Mouse (Mus musculus) adrenal gland, postnatal 4 days (tissue): ENCODE measurements around the gene Mcm5. TPM values are rescaled to one million over a fixed set of nuclear protein-coding genes. Genes with fewer than 3 reads are reported as not detected.

Experiments
- DNase-seq, 2 experiments: peaks; one replicate each; pipeline ENCODE4 v3.0.0; 2021 to 2022; ENCODE audit warnings: low spot score in 2 of 2, mixed read lengths in 2 of 2
- total RNA-seq, 2 experiments: library from RNA; stranded (reverse); gene quantifications; 2 replicates each; pipeline ENCODE4 v1.2.3; 2021

Gene Mcm5
- total RNA-seq, 2 experiments from 2014 or later: 49.7 to 62.0 TPM

DNA sequence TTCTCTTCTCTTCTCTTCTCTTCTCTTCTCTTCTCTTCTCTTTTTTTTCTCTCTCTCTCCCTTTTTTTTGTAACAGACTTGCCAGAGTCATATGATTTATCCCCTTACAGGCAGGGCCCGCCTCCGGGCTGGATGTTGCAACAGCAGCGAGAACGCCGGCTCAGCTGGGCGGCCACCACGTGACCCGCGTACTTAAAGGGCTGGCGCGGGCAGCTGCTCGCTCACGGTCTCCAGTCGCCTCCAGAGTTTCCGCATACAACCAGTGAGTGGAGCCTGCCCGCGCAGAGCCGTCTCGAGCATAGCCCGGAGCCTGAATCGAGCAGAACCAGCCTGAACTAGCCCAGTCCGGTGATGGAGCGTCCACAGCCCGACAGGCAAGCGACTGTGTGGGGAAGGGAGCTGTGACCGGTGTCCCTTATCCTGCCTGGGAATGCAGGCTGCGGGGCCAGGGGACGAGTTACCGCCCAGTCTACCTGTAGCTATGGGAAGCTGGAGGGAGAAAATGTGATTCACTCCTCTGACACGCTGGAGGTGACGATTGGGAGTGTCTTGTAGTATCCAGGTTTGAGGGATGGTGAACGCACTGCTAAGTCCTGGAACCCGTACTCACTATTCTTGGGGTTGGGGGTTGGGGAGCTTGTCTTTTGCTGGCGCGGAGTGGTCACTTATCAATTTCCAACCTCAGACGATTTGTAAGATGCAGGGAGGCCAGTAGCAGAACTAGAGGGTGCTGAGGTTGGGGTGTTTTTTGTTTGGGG lies 15.8 kb upstream of the Mcm5 start, which contains the start of gene Hmox1:
TSS of gene Hmox1 (plus strand) at position 223 of the 758 bp plus-strand sequence.
- DNase-seq: peak; percentile 73 to 83

DNA sequence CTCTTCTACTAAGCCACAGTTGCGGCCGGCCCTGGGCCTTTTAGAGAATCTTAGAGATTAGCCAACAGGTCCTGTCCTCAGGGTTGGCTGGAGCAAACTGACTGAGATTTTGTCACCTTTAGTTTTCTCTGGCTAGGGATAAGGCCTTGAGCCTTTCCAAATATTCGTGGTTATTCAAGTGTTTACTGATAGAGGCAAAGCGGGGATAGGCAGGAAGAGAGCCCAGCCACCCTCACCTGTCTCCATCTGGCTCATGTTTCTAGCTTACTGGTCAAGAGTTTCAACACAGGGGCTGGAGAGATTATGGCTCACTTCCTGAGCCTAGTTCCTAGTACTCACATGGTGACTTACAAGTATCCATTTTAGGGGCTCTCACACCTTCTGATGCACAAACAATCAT lies 6.4 kb upstream of the Mcm5 start:
- DNase-seq: no peak

DNA sequence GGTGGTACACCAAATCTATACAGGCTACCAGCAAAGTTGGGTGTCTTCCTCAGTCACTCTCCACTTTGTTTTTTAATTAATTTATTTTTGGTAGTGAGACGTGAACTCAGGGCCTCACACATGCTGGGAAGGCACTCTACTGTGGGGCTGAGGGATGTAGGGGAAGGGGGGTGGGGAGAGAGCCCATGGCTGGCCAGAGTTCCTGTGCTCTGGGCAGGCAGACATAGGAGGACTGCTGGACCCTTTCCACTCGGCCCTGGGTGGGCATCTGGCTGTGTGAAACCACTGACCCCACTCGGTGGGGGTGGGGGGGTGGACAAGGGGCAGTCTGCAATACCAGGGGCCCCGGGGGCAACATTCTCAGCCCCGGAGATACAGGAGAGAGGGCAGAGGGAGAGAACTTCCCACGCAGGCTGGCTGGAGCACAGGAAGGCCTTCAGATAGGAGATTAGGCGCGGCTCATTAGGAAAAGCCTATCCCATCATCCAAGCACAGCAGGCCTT lies 5.9 kb upstream of the Mcm5 start:
- DNase-seq: no peak

DNA sequence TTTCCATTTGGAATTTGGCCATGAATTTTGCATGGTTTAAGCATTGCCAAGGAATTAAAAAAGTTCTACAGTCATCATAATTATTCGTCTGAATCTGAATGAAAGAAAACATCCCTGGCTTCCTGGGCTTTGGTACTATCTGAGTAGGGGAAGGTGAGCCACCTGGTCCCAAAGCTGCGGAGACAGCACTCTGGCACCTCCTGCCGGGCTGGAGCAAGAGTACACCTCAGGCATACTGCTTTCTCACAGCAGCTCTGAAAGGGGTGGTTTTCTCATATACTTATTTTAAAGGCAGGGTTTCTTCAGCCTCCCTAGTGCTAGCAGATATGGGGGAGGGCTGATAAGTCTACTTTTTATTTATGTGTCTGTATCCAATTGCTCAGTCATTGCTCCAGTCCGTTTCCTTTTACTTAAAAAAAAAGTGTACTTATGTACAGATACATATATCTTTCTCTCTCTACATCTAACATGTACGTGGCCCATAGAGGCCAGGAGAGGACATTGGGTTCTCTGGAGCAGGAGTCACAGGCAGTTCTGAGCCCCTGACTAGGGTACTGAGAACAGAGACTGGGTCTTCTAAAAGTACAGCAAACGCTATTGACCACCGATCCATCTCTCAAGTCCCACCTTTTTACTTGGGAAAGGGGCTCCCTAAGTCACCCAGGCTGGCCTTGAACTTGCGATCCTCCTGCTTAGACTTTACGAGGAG lies 688 bp upstream of the Mcm5 start:
- peak; percentile 48 to 52 for DNase-seq

DNA sequence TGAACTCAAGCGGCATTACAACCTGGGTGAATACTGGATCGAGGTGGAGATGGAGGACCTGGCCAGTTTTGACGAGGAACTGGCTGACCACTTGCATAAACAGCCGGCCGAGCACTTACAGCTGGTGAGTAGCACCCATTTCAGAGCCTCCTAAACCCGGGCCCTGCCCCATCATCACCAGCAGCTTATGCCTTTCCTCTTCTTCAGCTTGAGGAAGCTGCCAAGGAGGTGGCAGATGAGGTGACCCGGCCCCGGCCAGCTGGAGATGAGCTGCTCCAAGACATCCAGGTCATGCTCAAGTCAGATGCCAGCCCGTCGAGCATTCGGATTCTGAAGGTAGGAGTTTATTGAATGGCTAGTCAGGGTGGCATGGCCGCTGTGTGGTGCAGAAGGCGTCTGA lies 724 bp downstream of the Mcm5 start:
- no peak for DNase-seq

DNA sequence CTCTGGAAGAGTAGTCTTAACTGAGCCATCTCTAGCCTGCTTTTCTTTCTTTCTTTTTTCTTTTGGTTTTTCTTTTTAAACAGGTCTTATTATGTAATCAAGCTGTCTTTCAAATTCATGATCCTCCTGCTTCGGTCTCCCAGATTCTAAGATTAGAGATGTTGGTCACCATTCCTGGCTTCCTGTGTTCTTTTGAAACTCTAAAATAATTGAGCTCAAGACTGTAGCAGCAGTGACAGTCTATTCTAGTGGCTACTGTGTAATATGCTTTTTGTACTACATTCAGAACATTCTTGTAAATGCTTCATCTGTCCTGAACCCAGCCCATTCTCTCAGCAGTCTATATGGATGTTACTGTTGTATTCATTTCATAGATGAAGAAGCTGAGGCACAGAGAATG lies 9.1 kb downstream of the Mcm5 start:
- DNase-seq: no peak

DNA sequence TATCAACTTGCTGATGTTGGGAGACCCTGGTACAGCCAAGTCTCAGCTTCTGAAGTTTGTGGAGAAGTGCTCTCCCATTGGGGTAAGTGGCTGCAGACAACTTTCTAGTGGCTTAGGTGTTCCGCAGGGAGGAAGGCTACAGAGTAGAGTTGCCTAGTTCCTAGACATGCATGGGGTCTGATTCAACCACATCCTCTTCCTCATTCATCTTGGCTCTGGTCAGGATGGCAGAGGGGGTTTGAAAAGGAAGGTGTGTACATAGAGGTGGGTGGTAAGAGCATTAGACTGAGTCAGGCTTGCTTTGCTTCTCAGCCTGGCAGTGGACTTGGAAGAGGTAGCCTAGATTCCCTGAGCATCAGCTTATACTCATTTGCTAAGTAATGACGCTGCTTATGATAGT lies 9.9 kb downstream of the Mcm5 start:
- DNase-seq: no peak

DNA sequence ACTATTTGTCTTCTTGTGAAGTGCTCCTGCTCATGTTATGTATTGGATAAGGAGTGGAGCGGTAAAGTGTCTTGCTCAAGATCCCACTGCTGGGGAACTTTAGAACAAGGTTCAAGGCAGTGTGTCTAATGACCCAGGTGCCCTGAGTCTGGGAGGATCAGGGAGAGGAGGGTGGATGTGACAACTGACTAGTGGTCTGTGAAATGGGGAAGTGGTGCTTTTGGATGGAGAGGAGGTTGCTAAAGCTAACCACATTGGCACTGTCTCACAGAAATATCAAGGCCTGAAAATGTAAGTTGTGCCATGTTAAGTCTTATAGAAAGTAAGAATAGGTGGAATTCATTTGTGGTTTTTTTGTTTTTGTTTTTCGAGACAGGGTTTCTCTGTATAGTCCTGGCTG lies 10.4 kb downstream of the Mcm5 start:
- DNase-seq: no peak

DNA sequence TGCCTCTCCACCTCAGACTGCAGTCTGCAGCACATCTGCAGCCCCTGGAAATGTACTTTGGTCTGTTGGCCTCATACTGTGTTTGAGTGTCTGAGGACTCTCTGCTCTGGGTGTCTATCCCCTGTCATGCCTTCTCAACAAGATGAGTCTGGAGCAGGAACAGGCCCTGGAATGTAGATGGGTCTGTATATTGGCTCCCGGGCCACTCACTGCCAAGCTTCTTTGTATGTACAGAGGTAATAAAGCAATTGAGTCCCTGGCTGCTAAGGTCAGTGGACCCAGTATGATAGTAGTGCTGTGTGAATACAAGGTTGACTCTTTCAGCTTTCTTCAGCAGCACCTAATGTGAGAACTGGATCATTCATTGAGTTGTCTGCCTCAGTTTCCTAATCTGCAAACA lies 18.0 kb downstream of the Mcm5 start:
- no peak for DNase-seq

DNA sequence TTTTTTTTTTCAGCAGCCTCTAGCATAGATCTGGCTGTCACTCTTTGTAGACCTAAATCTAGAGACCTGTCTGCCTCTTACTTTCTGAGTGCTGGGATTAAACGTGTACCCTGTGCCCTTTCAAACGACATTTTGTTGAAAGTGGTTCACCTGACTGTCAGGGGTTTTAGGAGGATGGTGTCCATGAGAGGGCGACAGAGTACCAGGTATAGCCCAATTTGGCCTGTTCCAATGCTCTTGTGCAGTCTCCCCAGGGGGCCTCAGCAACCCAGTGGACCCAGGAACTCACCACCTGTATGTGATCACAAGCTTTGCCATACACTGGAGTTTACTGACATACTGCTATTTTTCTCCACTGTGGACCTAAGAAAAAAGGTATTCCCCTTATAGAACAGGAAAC lies 23.1 kb downstream of the Mcm5 start:
- peak in 1 of 2 experiments; percentile 22 for DNase-seq

DNA sequence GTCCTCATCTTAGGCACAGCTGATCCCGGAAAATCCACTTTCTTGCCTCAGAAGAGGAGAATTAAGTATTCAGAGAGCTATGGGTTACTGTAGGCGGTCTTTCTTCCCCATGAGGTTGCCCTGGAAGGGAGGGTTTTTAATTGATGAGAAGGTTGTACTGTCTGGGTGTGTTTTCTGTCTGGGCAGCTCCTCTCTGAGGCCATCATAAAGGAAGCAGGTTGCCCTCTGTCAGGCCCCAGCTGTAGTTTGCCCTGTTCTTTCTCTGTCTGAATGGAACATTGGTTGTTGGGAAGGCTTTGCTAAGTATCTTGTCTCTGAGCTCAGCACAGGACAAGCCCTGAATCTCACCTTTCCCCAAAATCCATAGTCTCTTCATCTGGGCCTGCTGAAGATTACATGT lies 24.0 kb downstream of the Mcm5 start:
- no peak for DNase-seq

DNA sequence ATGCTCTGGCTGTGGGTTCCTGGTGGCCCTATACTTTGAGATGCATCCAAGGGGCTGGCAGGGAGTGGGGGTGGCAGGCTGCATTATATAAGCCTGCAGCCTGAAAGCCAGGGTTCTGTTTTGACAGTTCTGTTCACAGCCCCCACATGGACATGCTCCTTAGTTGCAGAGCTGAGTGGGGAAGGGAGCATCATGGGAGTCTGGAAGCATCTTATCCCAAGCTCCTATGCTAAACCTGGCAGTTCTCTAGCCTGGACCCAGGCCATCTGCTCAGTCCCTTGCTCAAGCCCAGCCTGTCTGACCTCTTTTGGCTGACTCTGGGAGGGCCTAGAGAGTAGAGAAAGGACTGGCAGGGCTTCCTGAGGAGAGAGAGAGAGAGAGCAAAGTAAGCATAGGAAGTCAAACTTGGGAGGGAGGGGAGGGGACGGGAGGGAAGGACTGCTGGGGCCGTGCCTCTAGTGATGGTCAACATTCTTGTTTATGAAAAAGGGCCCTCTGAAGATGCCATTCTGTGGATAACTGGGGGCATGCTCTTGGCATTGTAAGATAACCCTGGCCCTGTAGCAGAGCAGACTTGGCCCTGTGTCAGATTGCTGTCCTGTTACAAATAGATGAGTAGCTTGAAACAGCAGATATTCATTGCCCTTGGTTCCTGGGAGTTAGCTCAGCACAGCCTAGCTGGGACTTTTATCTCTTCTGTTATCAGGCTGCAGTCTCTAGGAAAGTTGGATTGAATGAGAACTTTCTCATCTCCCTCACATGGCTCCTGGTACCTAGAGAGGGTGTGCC lies 25.4 kb downstream of the Mcm5 start:
- DNase-seq: peak in 1 of 2 experiments; percentile 14

DNA sequence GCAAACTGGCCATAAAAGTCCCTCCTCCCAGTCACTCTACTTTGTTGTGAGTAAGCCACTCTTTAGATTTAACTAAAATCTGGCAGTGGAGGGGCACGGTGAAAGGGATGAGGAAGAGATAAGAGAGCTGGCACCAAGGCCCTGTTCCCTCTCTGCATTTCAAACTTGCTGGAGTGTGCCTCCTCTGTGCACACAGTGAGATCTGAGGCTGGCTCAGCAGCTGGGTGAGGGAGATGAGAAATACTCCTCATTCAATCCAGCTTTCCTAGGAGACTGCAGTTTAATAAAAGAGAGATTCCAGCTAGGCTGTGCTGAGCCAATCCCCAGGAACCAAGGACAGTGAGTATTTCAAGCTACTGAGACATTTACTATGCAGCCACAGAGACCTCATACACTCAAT lies 26.4 kb downstream of the Mcm5 start:
- DNase-seq: no peak

DNA sequence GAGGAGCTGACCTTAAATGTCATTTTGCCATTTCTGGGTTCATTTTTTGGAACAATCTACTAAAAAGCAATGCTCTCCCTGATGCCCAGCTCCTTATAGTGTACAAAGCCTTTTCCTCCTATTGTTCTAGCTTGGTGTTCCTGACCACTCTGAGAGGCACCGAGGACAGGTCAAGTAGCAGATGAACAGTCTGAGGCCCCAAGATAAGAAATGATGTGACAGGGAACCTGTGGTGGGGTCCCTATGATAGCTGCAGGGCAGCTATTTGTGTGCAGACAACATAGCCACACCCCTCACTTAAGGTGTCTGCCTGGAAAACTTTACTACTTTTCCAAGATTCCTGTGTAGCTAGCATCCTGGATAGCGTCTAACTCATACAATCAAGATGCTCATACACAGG lies 26.9 kb downstream of the Mcm5 start:
- DNase-seq: no peak

DNA sequence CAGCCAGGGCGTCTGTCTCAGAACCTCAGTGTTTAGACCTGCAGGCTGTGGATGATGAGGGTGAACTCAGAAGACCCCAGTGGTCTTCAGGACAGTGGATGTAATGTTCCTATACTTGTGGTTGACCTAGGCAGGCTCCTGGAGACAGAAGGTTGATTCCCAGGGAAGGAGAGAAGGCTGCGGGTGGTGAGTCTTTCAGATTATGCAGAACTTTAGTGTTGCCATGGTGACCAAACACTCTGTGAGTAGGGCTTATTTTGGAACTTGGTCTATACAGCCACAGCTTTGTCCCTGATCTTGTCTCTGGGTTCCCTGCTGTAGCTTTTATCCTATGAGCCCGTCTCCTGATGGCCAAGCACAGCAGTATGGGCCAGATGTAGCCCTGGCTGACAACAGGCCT lies 28.2 kb downstream of the Mcm5 start:
- no peak for DNase-seq

DNA sequence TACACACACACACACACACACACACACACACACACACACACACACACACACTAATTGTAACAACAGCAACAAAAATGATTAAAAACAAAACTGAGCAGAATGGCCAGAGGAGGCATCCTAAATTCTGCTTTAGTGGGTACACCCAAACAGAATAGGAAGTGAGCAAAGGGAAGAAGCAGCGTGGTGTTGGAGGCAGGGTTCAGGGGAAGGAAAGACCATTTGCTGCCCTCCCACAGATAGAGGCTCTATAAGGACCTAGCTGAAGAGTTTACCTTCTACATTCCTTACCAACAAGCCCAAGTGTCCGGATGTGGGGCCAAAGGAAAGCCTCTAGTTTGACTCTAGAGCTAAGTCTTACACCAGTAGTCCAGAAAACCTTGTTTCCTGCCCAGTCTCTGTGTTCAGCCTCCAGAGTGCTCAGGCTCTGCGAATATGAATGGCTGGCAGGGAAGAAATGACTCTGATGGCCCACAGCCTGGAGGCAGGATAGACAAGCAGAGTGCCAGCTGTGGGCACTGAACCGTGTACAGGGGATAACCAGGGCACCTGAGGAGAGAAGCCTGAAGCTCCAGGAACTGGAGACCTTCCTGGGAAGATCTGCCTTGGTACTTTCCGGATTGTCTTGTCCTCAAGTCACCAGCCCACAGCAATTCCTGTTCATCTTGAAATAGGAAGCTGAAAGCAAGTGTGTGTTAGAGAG lies 41.7 kb downstream of the Mcm5 start:
- DNase-seq: no peak

DNA sequence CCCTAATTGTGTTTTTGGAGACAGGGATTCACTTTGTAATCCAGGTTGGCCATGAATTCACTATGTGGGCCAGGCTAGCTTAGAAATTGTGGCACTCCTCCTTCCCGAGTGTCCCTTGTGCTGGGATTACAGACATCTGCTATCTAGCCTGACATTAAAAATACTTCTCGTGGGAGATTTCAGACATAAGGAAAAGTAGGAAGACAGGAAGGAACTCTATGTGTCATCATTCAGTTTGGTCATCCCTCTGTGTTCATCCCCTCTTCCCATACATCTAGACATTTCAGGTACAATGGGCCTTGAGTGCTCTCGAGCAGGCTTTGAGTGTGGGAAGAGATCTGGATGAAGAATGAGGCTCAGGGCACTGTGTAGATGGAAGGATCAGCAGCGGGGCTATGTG lies 42.4 kb downstream of the Mcm5 start:
- DNase-seq: no peak

DNA sequence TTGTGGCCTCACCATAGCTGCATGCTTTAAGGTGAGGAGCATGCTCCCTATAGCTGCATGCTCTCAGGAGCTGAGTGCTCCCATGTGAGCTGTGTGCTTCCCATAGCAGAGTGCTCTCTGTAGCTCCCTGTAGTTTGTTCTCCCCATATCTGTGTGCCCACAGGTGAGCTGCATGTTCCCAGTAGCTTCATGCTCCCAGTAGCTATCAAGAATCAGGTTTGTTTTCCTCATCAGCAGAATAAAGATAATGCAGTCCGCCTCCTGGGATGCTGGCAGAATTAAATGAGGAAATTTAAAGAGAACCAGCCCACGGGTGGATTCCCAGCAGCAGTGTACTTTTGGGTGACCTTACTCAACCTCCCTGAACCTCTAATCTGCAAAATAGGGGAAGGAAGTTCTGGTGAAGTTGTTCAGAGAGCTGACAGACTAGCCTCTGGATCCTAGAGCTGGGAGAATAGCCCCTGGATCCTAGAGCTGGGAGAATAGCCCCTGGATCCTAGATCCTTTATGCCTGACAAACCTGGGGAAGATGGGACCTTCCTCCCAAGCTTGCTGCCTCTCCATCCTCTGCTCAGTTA lies 43.2 kb downstream of the Mcm5 start:
- no peak for DNase-seq

DNA sequence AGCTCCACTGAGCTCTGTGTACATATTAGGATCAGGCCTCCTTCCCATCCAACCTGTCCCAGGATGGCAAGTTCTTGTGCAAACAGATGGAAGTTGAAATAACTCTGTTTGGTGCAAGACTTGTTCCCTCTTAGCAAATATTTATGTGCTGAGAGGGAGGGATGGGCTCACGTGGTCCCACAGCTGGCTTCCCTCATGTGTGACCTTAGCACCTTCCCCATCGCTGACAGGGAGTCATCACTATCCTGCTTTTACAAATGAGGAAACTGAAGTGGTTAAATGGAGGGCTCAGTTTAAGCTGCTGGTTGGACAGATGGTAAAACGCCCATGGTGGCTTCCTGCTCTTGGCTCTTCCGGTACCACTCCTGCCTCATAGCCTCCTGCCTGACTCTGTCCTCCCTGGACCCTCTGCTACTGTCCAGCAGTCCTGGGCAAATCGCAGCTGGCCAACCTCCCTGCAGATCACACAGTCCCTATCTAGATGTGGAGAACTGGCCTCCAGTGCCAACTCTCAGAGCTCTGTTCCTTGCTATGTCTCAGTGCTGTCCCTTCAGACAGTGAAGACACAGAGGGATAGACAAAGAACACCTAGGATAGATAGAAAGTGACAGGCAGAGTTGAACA lies 45.6 kb downstream of the Mcm5 start:
- no peak for DNase-seq

DNA sequence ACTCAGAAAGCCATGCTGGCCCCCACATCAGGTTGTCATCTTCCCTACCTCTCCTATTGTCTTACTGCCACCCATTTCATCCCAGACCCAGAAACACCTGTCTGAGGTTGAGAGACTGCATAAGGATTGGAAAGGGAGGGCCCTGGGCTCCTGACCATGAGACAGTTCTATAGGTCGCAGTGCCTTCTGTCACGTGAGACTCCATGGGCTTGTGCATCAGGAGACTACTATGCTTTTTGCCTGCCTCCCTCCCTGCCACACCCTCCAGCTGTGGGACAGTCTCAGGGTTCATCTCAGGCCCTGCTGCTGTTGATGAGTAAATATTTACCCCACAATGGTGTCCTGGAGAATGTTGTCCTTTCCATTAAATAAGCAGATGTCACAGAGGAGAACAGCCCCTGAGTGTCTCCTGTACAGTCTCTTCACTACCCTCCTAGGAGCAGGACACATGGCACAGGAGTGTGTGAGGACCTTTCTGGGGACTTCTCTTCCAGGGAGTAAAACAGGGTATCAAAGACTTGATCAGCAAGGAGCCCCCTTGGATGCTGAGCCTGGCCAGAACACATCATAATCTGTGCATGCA lies 46.5 kb downstream of the Mcm5 start:
- DNase-seq: no peak
